Mouse (Mus musculus): ENCODE results near the gene Plscr2.
"Not testable (repeated sequence)": the region's sequence is repeated elsewhere in the genome, so short reads cannot be mapped to it uniquely, and the experiment has no call there.

The Plscr2 gene

GRCm38 (mm10) chr9:92273956-92274762 lies 1.2 kb upstream of the Plscr2 start:
- no peak for DNase-seq

- DNase-seq, result no peak
Measured at GRCm38 (mm10) chr9:92276360-92276759, 958 bp downstream of the Plscr2 start.

GRCm38 (mm10) chr9:92280048-92280447 lies 4.6 kb downstream of the Plscr2 start:
- no peak for DNase-seq

- DNase-seq, result no peak
Measured at GRCm38 (mm10) chr9:92282563-92283171, 7.3 kb downstream of the Plscr2 start.

GRCm38 (mm10) chr9:92289675-92290074 lies 14.3 kb downstream of the Plscr2 start:
- DNase-seq, result no peak

GRCm38 (mm10) chr9:92292169-92292568 lies 16.8 kb downstream of the Plscr2 start:
- no peak for DNase-seq

- DNase-seq, result no peak
Measured at GRCm38 (mm10) chr9:92292922-92293321, 17.5 kb downstream of the Plscr2 start.

GRCm38 (mm10) chr9:92293560-92294548 lies 18.5 kb downstream of the Plscr2 start:
- no peak for DNase-seq

- no peak for DNase-seq
Measured at GRCm38 (mm10) chr9:92298288-92298687, 22.9 kb downstream of the Plscr2 start.

- no peak for DNase-seq
Measured at GRCm38 (mm10) chr9:92301213-92301612, 25.8 kb downstream of the Plscr2 start.

- DNase-seq, result no peak
Measured at GRCm38 (mm10) chr9:92305075-92305474, 29.7 kb downstream of the Plscr2 start.

- no peak for DNase-seq
Measured at GRCm38 (mm10) chr9:92305620-92306220, 30.3 kb downstream of the Plscr2 start.

GRCm38 (mm10) chr9:92309077-92309476 lies 33.7 kb downstream of the Plscr2 start, which contains the start of gene 1700057G04Rik:
Gene 1700057G04Rik (plus strand): TSS chr9:92309377.
- DNase-seq, result no peak

- DNase-seq, result no peak
Measured at GRCm38 (mm10) chr9:92316791-92317190, 41.4 kb downstream of the Plscr2 start.

GRCm38 (mm10) chr9:92325936-92326335 lies 50.5 kb downstream of the Plscr2 start:
- not testable (repeated sequence) for DNase-seq

- DNase-seq, result no peak
Measured at GRCm38 (mm10) chr9:92326813-92327212, 51.4 kb downstream of the Plscr2 start.

- DNase-seq, result no peak
Measured at GRCm38 (mm10) chr9:92331383-92331782, 56.0 kb downstream of the Plscr2 start.

- DNase-seq, result no peak
Measured at GRCm38 (mm10) chr9:92334845-92335244, 59.4 kb downstream of the Plscr2 start.

- no peak for DNase-seq
Measured at GRCm38 (mm10) chr9:92335277-92335818, 59.9 kb downstream of the Plscr2 start.

GRCm38 (mm10) chr9:92337063-92337462 lies 61.7 kb downstream of the Plscr2 start:
- DNase-seq, result no peak

- DNase-seq, result no peak
Measured at GRCm38 (mm10) chr9:92337661-92338060, 62.3 kb downstream of the Plscr2 start.

GRCm38 (mm10) chr9:92338954-92339353 lies 63.6 kb downstream of the Plscr2 start:
- DNase-seq, result no peak
